Mouse (Mus musculus): ENCODE data around the gene Ubap2l.

Ubap2l gene

GRCm38 (mm10) chr3:90052351-90053241 lies at the start of gene Ubap2l:
Gene Ubap2l (minus strand): TSS chr3:90052628.
- DNase-seq, result peak; percentile 100

DNA sequence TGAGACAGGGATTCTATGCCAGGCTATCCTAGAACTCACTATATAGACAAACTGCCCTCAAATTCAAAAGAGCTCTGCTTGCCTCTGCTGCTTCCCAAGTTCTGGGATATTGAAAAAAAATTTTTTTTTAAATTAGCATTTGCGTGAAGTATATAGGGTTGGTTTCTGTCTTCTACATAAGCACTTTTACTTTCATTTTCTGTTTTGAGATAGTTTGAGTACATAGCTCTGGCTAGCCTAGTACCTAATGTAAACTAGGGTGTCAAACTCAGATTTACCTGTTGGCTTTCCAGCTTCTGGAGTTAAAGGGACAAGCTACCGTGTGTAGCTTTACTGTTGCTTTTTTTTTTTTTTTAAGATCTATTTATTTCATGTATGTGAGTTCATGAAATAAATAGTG lies 49.2 kb upstream of the Ubap2l start:
- no peak for DNase-seq

- DNase-seq, result peak; percentile 90
Measured at GRCm38 (mm10) chr3:90101010-90101409, 48.6 kb upstream of the Ubap2l start.

- DNase-seq, result no peak
Measured at GRCm38 (mm10) chr3:90097928-90098327, 45.5 kb upstream of the Ubap2l start.

DNA sequence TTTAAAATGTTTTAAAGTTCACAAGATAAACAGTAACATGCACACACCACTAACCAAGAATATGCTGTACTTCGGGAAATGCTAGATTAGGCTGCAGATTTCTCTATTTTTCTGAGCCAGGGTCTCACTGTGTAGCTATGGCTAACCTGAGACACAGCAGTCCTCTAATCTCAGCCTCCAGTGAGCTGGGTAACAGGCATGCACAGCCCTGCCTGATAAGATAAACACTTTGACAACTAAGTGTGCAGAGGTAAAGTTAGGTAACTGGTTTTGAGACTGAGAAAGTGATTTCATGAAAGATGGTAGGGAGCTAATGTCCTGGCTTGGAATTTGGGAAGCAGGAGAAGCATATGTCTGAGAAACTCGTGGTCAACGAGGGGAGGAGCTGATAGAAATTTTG lies 42.0 kb upstream of the Ubap2l start:
- no peak for DNase-seq

- DNase-seq, result no peak
Measured at GRCm38 (mm10) chr3:90090892-90091291, 38.5 kb upstream of the Ubap2l start.

DNA sequence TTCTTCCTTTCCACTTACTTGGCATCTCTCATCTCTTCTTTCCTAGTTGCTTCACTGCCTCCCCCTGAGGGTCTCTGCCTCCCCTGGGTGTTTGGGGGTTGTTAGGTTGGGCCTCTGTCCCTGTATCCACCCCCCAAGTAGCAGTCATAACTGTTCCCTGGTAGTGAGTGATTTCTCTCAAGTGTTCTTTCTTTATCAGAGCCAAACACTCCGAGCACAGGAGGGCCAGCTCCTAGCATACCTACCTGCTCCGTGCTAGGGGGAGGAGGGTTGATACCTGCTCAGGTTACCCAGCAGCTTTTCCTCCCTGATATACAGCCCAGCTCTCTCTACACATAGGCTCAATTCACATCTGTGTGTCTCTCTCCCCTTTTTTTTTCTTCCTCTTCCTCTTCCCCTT lies 36.2 kb upstream of the Ubap2l start:
- no peak for DNase-seq

- DNase-seq, result no peak
Measured at GRCm38 (mm10) chr3:90086068-90086467, 33.6 kb upstream of the Ubap2l start.

GRCm38 (mm10) chr3:90085281-90085680 lies 32.9 kb upstream of the Ubap2l start:
- DNase-seq, result peak; percentile 93

GRCm38 (mm10) chr3:90084790-90085189 lies 32.4 kb upstream of the Ubap2l start:
- peak; percentile 93 for DNase-seq

- DNase-seq, result no peak
Measured at GRCm38 (mm10) chr3:90083698-90084324, 31.4 kb upstream of the Ubap2l start.

GRCm38 (mm10) chr3:90083034-90083433 lies 30.6 kb upstream of the Ubap2l start:
- DNase-seq, result no peak

GRCm38 (mm10) chr3:90081365-90082240 lies 29.2 kb upstream of the Ubap2l start:
- DNase-seq, result peak; percentile 92

- DNase-seq, result no peak
Measured at GRCm38 (mm10) chr3:90080498-90080863, 28.1 kb upstream of the Ubap2l start.

DNA sequence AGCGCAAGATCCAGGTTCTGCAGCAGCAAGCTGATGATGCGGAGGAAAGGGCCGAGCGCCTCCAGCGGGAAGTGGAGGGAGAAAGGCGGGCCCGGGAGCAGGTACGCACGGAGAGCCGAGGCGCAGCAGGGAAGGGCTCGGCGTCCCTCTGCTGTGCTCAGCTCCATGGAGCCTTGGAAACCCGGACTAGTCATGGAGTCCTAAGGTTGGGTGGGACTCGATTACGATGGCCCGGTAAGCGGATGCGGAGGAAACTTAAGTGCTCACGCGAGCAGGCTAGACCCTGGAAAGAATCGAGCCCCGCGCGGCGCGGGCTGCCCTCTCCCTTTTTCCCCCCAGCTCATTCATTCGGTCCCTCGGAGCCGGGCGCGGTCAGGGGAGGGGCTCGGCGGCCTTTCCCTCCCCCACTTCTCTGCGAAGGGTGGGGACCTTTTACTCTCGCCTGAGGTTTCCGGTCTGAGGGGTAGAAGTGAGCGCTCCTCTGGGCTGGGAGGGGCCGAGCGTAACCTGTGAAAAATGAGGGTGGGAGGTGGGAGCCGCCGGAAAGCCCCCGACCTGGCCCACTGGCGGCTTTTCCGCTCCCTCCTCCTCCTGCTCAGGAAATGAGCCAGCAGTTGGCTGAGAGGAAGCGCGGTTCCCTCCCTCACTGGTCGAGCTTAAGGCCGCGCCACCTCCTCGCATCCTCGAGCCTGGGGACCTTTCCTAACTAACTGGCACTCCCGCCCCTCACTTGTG lies 27.5 kb upstream of the Ubap2l start:
- peak; percentile 98 for DNase-seq

DNA sequence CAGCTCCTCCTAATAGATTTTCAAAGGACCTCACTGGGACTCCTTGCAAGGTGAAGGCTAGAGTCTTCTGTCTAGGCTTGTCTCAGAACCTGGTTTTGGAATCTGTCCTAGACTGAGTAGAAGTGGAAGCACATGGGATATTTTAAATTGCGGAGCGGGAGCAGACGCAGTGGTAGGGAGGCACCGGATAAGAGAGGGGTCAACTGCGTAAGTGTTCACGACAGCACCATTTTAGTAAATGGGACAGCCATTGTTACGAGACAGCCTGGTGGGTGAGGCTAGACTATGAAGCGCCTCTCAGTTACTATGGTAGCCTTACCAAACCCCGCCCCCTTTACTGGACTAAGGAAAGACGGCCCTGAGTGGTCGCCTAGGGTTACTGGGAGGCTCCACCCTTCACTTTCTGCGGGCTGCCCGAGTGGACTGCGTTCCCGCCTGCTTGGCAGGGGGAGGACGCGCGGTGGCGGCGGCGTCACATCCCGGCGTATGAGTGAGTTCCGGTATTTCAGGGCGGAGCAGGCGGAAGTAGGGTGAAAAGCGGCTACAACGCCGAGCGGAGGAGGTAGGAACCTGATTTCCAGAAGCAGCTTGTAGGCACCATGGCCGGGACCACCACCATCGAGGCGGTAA lies 26.8 kb upstream of the Ubap2l start:
- DNase-seq, result peak; percentile 100

DNA sequence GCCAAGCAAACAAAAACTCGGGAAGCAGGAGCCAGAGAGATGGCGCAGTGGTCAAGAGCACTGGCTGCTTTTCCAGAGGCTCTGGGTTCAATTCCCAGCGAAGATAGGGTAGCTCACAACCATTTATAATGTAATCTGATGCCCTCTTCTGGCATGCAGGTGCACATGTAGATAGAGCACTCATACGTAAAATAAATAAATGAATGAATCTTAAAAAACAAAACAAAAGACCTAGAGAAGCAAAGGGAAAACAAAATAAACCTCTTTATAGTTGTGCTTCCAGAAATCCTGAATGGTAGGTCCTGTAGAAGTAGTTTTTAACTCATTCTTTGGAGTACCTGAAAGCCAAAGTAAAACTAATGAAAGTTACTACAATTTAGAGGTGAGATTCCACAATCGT lies 25.8 kb upstream of the Ubap2l start:
- DNase-seq, result no peak

DNA sequence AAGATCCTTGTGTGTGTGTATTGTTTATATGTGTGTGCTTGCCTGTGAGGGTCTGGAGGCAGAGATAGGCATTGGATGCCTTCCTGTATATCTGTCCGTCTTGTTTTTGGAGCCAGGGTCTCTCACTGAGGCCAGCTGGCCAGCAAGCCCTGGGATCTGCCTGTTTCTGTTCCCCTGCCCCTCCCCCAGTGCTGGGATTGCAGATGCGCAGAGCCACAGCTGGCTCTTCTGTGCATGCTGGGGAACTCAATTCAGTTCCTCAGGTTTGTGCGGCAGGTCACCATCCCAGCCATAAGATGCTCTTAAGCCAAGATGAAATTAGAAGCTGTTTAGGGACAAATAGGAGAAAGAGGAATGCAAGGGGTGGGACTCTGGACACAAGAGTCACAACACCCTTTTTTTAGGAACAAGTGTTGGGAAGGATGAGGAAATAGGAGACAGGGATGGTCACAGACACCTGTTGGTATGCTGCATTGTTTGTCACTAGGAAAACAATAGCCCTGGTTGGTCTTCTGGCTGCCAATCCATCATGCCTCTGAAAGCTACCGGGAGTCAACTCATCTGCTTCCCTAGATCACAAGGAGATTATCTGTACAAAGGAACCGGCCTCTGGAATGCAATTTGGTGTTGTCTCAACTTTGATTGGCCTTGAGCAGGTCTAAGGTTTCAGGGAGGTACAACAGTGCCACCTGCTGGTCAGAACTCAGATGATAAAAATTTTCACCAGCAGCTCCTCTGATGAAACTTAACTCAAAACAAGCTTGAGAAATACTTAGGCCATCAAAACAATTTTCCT lies 24.7 kb upstream of the Ubap2l start:
- DNase-seq, result peak; percentile 96

DNA sequence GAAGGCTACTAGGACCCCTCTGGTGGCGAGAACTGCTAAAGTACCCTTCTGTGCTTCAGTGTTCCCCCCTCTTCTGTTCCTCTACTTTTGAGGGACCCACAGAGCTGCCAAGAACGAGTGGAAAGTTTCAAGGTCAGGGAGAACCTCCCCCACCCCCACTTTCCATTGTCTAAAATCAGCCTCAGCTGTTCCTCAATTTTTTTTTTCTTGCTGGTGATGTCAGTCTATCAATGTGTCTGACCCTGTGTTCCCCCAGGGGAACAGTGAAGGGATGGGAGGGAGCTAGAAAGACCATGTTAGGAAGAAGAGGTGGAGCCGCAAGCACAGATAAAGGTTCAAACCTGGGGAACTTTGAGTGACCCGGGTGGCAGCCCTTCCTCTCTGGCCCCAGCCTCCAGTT lies 19.9 kb upstream of the Ubap2l start, which contains the start of gene Tpm3:
TSS of gene Tpm3 (plus strand) at position 356 of the 400 bp plus-strand sequence.
- no peak for DNase-seq

- no peak for DNase-seq
Measured at GRCm38 (mm10) chr3:90069688-90070087, 17.3 kb upstream of the Ubap2l start.

GRCm38 (mm10) chr3:90067851-90068250 lies 15.4 kb upstream of the Ubap2l start:
- DNase-seq, result peak; percentile 87
